Mouse (Mus musculus): ENCODE measurements at regions not wholly inside any gene's neighbourhood (a gene's known extent, or its start where the extent isn't known, plus 50 kb on each side); places are given as distances from the start of the nearest gene placed in this dataset.
A peak's percentile ranks its signal among the peaks of the same experiment; 100 is the strongest.

DNA sequence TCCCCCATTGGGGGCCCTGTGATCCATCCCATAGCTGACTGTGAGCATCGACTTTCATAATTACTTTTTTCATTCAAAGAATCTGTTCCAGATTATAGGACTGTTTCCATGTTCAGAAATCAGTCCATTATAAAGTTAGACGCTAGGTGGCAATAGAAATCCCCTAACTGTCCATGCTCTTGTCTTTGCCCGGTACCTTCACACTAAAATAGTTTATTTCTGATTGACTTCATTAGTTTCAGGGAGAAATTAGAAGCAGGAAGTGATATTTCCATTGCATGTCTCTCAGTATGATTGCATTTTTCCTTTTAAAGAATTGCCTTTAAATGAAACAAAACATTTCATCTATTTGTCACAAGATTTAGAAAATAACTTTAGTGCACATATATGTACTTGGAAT lies 131.7 kb downstream of the Fbxo8 start:
- no peak for DNase-seq (ENCODE audit: low spot score in 2 of 2)

GRCm38 (mm10) chr8:56684352-56684751 lies 133.5 kb downstream of the Fbxo8 start:
- DNase-seq (ENCODE audit: low spot score in 2 of 2), result peak in 1 of 2 experiments; percentile 6

GRCm38 (mm10) chr8:56695436-56695835 lies 144.5 kb downstream of the Fbxo8 start:
- no peak for DNase-seq (ENCODE audit: low spot score in 2 of 2)

GRCm38 (mm10) chr8:56700580-56701145 lies 149.8 kb downstream of the Fbxo8 start:
- DNase-seq (ENCODE audit: low spot score in 2 of 2), result no peak

DNA sequence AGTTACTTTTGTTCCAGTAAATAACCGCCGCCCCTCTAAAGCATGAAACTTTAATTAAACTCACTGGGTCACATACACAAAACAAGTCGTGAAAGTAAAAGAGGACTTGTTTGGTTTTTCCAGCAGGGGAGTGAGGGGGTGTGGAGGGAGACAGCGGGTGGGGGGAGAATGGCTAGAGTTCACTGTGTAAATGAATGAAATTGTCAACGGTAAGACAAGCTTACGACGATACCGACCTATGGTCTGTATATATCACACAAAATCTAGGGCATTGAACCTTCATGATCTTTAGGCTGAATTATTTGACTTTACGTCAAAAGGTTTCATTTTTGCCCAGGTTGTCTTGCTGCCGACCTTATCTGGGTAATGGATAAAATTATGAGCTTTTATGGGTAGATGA lies 155.5 kb downstream of the Fbxo8 start:
- DNase-seq (ENCODE audit: low spot score in 2 of 2), result no peak

DNA sequence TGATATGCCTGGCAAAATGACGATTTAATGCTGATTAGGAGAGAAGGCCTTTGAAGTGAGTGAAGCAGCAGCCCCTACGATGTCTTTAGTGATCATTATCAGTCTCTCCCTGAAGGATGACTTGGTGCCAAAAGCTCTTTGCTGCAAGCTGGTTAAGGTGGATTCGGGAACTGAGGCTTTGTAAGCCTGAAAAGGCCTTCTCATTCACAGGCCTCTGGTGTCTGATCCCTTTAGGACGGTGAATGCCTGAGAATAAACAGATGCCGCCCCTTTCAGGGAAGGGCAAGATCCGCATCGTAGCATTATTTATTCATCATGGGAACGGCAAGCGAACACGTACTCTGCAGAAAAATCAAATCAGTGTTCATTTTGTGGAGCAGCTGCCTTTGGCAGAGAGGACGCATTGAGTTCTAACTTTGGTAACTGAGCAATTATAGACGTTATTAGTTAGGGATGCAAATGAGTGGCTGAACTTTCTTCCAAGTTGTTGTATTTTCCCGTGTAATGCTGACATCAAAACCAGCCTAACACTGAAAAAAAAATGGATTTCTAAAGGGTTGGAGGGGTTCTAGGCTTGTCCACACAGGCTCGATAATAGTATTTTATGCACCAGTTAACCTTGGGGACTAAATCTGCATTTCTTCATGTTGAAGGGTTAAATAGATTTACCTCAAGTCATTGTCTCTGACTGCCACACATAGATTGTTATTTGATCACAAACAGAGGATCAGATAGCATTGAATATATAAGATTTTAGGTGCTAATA lies 156.2 kb downstream of the Fbxo8 start:
- no peak for DNase-seq (ENCODE audit: low spot score in 2 of 2)

DNA sequence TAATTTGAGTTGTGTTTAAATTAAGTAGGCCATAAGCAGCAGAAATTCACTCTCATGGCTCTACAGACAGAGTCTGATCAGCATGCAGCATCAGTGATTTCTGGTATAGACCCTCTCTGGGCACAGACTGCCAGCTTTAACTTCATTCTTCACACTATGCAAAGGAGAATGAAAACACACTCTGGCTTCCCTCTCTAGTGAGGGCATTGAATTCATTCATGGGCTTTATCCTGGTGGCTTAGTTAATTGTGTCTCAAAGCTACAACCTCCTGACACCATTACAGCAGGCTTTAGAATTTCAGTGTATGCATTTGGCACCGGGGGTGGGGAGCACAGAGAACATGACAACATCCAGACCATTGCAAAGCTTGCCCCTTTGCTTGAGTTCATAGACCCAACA lies 169.1 kb downstream of the Fbxo8 start:
- no peak for DNase-seq (ENCODE audit: low spot score in 2 of 2)

- DNase-seq (ENCODE audit: low spot score in 2 of 2), result no peak
These were observed 171.8 kb downstream of the Fbxo8 start for GRCm38 (mm10) chr8:56722473-56723236.

DNA sequence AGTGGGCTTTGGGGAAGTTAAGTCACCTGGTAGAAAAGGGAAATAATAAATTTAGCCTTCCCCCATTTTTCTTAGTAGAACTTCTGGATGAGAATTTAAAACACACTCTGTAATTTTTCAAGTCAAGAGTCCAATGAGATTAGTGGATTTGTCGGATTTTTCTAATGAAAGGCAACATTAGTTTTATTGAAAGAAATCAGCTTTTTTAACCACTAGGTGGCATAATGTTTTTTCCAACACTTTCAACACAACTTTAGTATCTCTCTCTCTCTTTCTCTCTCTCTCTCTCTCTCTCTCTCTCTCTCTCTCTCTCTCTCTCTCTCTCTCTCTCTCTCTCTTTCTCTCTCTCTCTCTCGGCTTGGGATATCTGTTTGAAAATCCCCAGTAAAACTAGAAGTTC lies 173.7 kb downstream of the Fbxo8 start:
- DNase-seq (ENCODE audit: low spot score in 2 of 2), result no peak

DNA sequence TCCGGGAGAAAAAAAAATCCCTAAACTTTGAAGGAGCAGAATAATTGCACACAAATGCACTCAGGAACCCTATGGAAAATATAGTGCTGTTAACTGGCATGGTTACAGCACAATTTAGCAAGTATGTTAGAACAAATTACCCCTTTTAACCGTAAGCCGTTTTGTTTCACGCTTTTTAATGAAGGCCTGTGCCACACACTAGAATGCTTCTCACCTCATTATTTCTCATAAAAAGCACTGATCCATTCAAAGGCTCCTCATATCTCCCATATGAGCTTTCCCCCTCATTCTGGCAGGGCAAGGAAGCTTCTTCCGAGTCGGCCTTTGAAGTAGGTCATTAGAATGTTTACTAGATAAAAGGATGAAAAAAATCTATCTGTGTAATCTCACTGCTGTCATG lies 182.4 kb downstream of the Fbxo8 start:
- no peak for DNase-seq (ENCODE audit: low spot score in 2 of 2)

DNA sequence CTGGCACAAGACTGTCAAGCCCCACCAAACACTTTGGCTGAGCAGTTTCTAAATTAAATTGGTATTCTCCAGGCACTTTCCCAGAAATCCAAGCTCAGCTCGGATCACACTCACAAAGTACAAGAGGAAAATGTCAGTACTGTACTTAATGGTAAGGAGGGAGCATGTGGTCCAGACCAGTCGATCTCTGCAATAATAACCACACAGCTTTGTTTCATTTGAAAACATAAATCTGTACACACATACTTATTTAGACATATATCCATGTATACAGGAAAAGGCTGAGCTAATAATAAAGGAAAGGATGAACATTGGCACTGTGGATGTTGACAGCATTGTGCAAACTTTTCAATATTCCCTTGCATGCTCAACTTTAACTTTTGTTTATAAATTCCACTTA lies 184.1 kb downstream of the Fbxo8 start:
- no peak for DNase-seq (ENCODE audit: low spot score in 2 of 2)

DNA sequence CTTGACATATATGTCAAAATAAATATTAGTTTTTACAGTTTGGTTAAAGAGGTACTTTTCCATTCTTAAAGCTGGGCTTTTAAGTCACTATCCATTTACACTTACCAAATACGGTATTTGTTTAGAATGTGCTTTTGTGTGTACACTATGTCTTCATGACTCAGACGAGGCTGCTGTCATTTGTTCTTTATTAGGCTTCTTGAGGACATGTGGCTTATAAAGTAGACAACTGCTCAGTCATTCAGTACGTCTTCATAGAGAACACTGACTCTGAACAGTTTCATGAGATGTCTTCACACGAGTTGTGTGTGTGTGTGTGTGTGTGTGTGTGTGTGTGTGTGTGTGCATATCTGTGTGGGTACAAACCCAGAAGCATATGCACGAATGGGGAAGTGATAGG lies 216.1 kb downstream of the Fbxo8 start:
- DNase-seq (ENCODE audit: low spot score in 2 of 2), result no peak

- DNase-seq (ENCODE audit: low spot score in 2 of 2), result no peak
These were observed 233.6 kb downstream of the Fbxo8 start for GRCm38 (mm10) chr8:56784441-56784840.

- no peak for DNase-seq (ENCODE audit: low spot score in 2 of 2)
These were observed 238.8 kb downstream of the Fbxo8 start for GRCm38 (mm10) chr8:56789549-56790270.

GRCm38 (mm10) chr8:56832651-56833050 lies 281.8 kb downstream of the Fbxo8 start:
- DNase-seq (ENCODE audit: low spot score in 2 of 2), result no peak

DNA sequence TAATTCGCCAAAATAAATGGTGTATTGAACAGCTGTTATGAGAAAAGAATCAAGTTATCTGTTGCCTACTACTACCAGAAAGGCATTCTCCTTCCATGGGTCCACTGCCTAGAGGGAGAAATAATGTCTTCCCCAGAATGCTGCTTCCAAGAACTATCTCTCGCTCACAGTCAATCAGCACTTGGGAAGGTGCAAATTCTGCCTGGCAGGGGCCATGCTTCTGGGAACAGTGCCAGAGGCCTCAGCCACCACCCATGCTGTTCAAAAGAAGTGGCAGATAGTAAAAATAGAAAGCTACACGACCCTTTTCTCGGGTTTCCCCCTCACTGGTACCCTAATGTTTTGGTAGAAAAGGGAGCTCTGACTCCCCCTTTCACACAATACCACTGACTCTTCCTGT lies 282.2 kb downstream of the Fbxo8 start:
- DNase-seq (ENCODE audit: low spot score in 2 of 2), result no peak

DNA sequence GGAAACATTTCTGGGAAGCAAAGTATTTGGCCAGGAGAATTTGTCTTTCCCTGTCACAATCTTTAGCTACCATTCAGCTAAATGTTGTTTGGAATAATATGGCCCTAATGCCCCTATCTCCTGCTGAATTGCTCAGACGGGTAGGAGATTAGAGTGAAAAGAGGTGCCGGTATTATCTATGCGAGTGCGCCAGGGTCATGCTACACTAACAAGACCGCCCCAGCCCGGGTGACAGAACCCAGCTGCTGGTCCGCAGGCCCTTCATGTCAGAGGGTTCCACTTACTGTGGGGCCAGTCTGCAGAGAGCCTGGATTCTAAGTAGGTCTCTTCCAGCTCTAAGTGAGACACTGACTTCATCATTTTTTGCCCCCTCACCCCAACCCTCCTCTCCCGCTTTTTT lies 332.6 kb downstream of the Fbxo8 start:
- DNase-seq (ENCODE audit: low spot score in 2 of 2), result no peak

DNA sequence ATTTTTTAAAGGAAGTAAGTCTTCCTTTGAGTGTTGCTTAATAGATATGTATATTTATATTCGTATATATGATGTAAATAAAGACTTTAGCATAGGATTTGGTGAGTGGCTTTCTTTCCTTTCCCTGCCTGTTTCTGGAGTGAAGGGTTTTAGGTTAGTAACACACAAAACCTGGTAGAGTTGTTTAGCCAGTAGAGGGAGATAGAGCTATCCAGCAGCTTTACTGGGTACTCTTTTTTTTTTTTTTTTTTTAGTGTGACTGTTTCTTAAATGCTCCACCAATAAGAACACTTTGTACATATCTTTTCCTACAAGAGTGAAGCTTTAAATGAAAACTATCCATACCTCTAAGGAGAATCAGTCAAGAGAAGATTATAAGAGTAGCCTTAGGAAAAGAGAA lies 333.3 kb downstream of the Fbxo8 start:
- no peak for DNase-seq (ENCODE audit: low spot score in 2 of 2)

GRCm38 (mm10) chr8:56893638-56894037 lies 342.7 kb downstream of the Fbxo8 start:
- DNase-seq (ENCODE audit: low spot score in 2 of 2), result no peak

DNA sequence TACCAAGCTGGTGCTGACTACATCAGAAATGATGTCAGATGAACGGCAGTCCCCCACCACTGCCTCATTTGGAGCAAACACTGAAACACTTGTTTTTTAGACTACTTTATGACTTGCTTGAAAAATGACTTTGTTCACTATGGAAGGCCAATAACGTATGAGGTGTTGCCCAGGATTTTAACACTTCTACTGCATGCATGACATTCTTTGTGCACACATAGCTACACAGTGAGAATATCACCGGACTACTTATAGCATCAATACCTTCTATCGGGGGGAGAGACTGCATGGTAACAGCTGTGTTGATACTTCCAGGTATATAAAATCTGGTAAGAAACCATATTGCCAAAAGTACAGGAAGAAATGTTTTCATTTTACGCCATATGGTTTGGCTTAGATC lies 364.5 kb downstream of the Fbxo8 start:
- DNase-seq (ENCODE audit: low spot score in 2 of 2), result no peak

DNA sequence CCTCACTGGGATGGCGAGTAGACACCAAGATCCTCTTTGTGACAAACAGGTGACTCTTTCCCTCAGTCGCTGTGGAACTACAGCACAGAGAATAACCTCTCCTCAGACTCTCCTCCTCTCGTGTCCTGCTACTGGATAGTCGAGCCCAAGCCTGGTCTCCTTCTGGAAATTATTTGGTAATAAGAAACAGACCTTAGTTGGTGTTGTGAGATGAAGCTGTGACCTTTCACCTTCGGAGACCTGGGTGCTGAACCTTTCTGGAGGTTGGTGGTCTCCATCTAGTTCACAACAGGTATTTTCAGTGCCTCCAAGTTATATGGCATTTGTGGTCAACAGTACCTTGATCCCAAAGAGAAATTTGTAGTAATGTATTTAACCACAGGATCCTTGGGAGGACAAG lies 365.1 kb downstream of the Fbxo8 start:
- no peak for DNase-seq (ENCODE audit: low spot score in 2 of 2)

DNA sequence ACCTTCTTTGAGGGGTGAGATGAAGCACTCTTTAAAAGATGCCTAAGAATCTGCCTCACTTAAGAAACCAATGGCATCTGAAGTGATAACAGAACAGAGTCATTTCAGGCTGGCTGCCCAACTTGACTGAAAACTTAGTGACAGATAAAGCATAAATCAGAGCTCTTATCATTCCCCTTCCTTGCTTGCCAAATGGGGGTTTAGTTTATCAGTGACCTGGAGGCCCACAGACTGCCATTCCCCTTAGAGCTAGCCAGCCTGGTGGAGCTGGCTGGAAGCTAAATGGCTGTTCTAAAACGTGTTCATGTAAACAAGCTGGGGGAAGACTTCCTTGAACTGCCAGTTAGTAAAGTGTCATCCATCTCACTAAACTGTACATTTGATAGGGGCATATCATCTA lies 373.8 kb downstream of the Fbxo8 start:
- DNase-seq (ENCODE audit: low spot score in 2 of 2), result no peak
